ENCODE assay signal across 23 mouse cellular contexts in genomic region chr16:9030717-9031116, GRCm38 (mm10).
A peak's percentile ranks its signal among the peaks of the same experiment; 100 is the strongest.
DNase-seq lines count a peak whose midpoint lies in the region; TF ChIP-seq lines count a peak whose summit lies in the region.
"Had no signal": no experiment of that assay in that cellular context is flagged by ENCODE, and none has a peak within 500 bp of the region (broad histone marks: within the 10 kb centered on the region; RNA-seq: fewer than 3 reads in every experiment).

No protein-coding gene starts in this region.

- no peak for TF ChIP-seq CTCF in left cerebral cortex, adult 2 months (IDR thresholded peaks at IDR 0.05)

- no peak overlapping the region for H3K4me3 ChIP-seq in left cerebral cortex, adult 2 months
- H3K4me3 ChIP-seq: forebrain, embryonic 10.5 days; heart, adult 2 months; heart, embryonic 15.5 days; liver, embryonic 15.5 days; midbrain, embryonic 12.5 days; neural tube, embryonic 13.5 days had no signal

- peak overlapping the region; percentile 71 for H3K27ac ChIP-seq in left cerebral cortex, adult 2 months
- H3K27ac ChIP-seq: forebrain, embryonic 10.5 days; heart, adult 2 months; heart, embryonic 15.5 days; liver, embryonic 15.5 days; midbrain, embryonic 12.5 days; neural tube, embryonic 13.5 days had no signal

- peak; percentile 9 to 70 for DNase-seq in adrenal gland, adult (ENCODE audit: inconsistent age in 2 of 2, low spot score in 1 of 2)
- no peak for DNase-seq in adrenal gland, postnatal 14 days
- DNase-seq in right cerebral cortex, adult 18-20 months: peak; percentile 61
- DNase-seq in right cerebral cortex, postnatal 14 days: no peak
- peak; percentile 32 to 35 for DNase-seq in left cerebral cortex, adult 2 months (ENCODE audit: extremely low spot score in 1 of 2, low spot score in 2 of 2)
- peak; percentile 46 to 61 for DNase-seq in right cerebral cortex, postnatal 36 days (ENCODE audit: low spot score in 2 of 2)
- DNase-seq in heart, postnatal 36 days: no peak
- no peak for DNase-seq in gastrocnemius, postnatal 36 days
- DNase-seq: cerebellum, adult 2 months; cerebellum, postnatal 36 days; forebrain, postnatal 0 days; gastrocnemius, postnatal 14 days; heart, adult 2 months; kidney, adult 8-10 months; kidney, postnatal 25 days; lung, postnatal 10 days; spleen, adult 18-20 months; thymus, adult 18-20 months had no signal

- intact Hi-C loops in left cerebral cortex, adult 2 months (cut with DNase I): no loop called here
- intact Hi-C loops in heart, postnatal 36 days (cut with DNase I): no loop called here
- intact Hi-C loops in gastrocnemius, postnatal 36 days (cut with DNase I): no loop called here

Comparison
In these comparisons a context has a peak if more than half of its experiments do, and no peak if none do; other contexts are left out.
1. DNase-seq: peak in adrenal gland, adult (2 of 2), right cerebral cortex, adult 18-20 months (single experiment), left cerebral cortex, adult 2 months (2 of 2) and right cerebral cortex, postnatal 36 days (2 of 2); none in adrenal gland, postnatal 14 days (single experiment), right cerebral cortex, postnatal 14 days (single experiment), heart, postnatal 36 days (0 of 2) and gastrocnemius, postnatal 36 days (0 of 2).